ENCODE assay signal across 18 mouse cellular contexts in genomic region chr2:166491861-166492260, GRCm38 (mm10).
DNase-seq lines count a peak whose midpoint lies in the region; ATAC-seq lines count a peak whose summit lies in the region.
"Had no signal": no experiment of that assay in that cellular context is flagged by ENCODE, and none has a peak within 500 bp of the region (broad histone marks: within the 10 kb centered on the region; RNA-seq: fewer than 3 reads in every experiment).

No protein-coding gene starts in this region.

- no peaks in the 10 kb centered on the region for H3K9me3 ChIP-seq in forebrain, embryonic 10.5 days
- no peaks in the 10 kb centered on the region for H3K9me3 ChIP-seq in forebrain, embryonic 16.5 days (ENCODE audit: control insufficient read depth, low read length)
- H3K9me3 ChIP-seq in midbrain, embryonic 11.5 days (ENCODE audit: control insufficient read depth, low read length) = no peaks in the 10 kb centered on the region
- H3K9me3 ChIP-seq: embryonic facial prominence, embryonic 13.5 days; limb, embryonic 12.5 days had no signal

- ATAC-seq in forebrain, embryonic 16.5 days = no peak
- peak; percentile 92 for ATAC-seq in megakaryocyte progenitor cell, adult 5-6 weeks (replicated peaks; ENCODE audit: poor library complexity)
- no peak for ATAC-seq in megakaryocyte-erythroid progenitor cell, adult 5-6 weeks (replicated peaks; ENCODE audit: low FRiP score, low TSS enrichment, poor library complexity, severe bottlenecking)
- ATAC-seq in midbrain, embryonic 11.5 days (ENCODE audit: low FRiP score) = no peak
- ATAC-seq: hindbrain, postnatal 0 days had no signal

- H3K27me3 ChIP-seq in forebrain, embryonic 10.5 days (ENCODE audit: poor library complexity, severe bottlenecking) = no peaks in the 10 kb centered on the region
- H3K27me3 ChIP-seq in forebrain, embryonic 16.5 days (replicated peaks; ENCODE audit: control insufficient read depth, insufficient read depth, low read length) = 0 out of 2 replicates have a peak, but pooled peaks cover 2% of the 10 kb centered on the region
- H3K27me3 ChIP-seq in midbrain, embryonic 11.5 days (ENCODE audit: control insufficient read depth, insufficient read depth, low read length) = no peaks in the 10 kb centered on the region
- H3K27me3 ChIP-seq: embryonic facial prominence, embryonic 13.5 days; limb, embryonic 12.5 days had no signal

- no peak overlapping the region for H3K4me3 ChIP-seq in forebrain, embryonic 10.5 days
- no peak overlapping the region for H3K4me3 ChIP-seq in forebrain, embryonic 16.5 days (replicated peaks; ENCODE audit: low read length)
- no peak overlapping the region for H3K4me3 ChIP-seq in midbrain, embryonic 11.5 days (ENCODE audit: low read depth, low read length)
- H3K4me3 ChIP-seq: embryonic facial prominence, embryonic 13.5 days; limb, embryonic 12.5 days had no signal

- H3K4me2 ChIP-seq in forebrain, embryonic 16.5 days (ENCODE audit: low read length) = no peak overlapping the region
- H3K4me2 ChIP-seq in midbrain, embryonic 11.5 days = no peak overlapping the region
- H3K4me2 ChIP-seq: embryonic facial prominence, embryonic 13.5 days; limb, embryonic 12.5 days had no signal

- 79% methylated on average over 6 of the region's 6 CpGs for WGBS in forebrain, embryonic 10.5 days
- 84% methylated on average over 6 of the region's 6 CpGs for WGBS in forebrain, embryonic 16.5 days
- 79% methylated on average over 6 of the region's 6 CpGs for WGBS in midbrain, embryonic 11.5 days

- H3K36me3 ChIP-seq in forebrain, embryonic 10.5 days (replicated peaks) = no peaks in the 10 kb centered on the region
- H3K36me3 ChIP-seq in forebrain, embryonic 16.5 days (ENCODE audit: control insufficient read depth, insufficient read depth) = no peaks in the 10 kb centered on the region
- no peaks in the 10 kb centered on the region for H3K36me3 ChIP-seq in midbrain, embryonic 11.5 days (ENCODE audit: control insufficient read depth, insufficient read depth, low read length)
- H3K36me3 ChIP-seq: embryonic facial prominence, embryonic 13.5 days; G1E; limb, embryonic 12.5 days had no signal

- peak overlapping the region; percentile 60 for H3K27ac ChIP-seq in forebrain, embryonic 10.5 days
- no peak overlapping the region for H3K27ac ChIP-seq in forebrain, embryonic 16.5 days (ENCODE audit: low read length)
- no peak overlapping the region for H3K27ac ChIP-seq in midbrain, embryonic 11.5 days (ENCODE audit: low read depth, low read length)
- H3K27ac ChIP-seq: embryonic facial prominence, embryonic 13.5 days; hindbrain, postnatal 0 days; kidney, postnatal 0 days; macrophage had no signal

- H3K9ac ChIP-seq in forebrain, embryonic 16.5 days (replicated peaks; ENCODE audit: low read depth, low read length) = no peak overlapping the region
- no peak overlapping the region for H3K9ac ChIP-seq in midbrain, embryonic 11.5 days (ENCODE audit: low read length)
- H3K9ac ChIP-seq: embryonic facial prominence, embryonic 13.5 days; limb, embryonic 12.5 days had no signal

- DNase-seq in forebrain, embryonic 10.5 days (ENCODE audit: extremely low spot score, low spot score) = no peak
- peak; percentile 14 for DNase-seq in thymus, postnatal 14 days
- no peak for DNase-seq in thymus, postnatal 36 days
- no peak for DNase-seq in midbrain, embryonic 11.5 days (ENCODE audit: low spot score, missing footprints)
- no peak for DNase-seq in kidney, adult 9 months
- DNase-seq: adrenal gland, postnatal 25 days; cerebellum, postnatal 14 days; heart, adult 11 months; right cerebral cortex, postnatal 25 days had no signal

- peaks cover 78% of the 10 kb centered on the region for H3K4me1 ChIP-seq in forebrain, embryonic 10.5 days
- H3K4me1 ChIP-seq in forebrain, embryonic 16.5 days (replicated peaks; ENCODE audit: control insufficient read depth, insufficient read depth, low read length) = peaks cover 17% of the 10 kb centered on the region
- H3K4me1 ChIP-seq in midbrain, embryonic 11.5 days (ENCODE audit: control insufficient read depth, insufficient read depth, low read length) = peaks cover 30% of the 10 kb centered on the region
